Mouse (Mus musculus) gastrocnemius, postnatal 14 days (tissue): ENCODE measurements at regions not wholly inside any gene's neighbourhood (a gene's known extent, or its start where the extent isn't known, plus 50 kb on each side); places are given as distances from the start of the nearest gene placed in this dataset.

Experiments
- DNase-seq: peaks from one replicate; pipeline ENCODE4 v3.0.0; 2021; ENCODE audit warnings: mixed read lengths
- intact Hi-C: fragments of 180-260 bp; cut with DNase I; formaldehyde crosslinking; loops from one replicate; pipeline ENCODE4 v1.15.1; 2025; ENCODE audit warnings: low total_unique reads

GRCm38 (mm10) chr12:73491370-73491769 lies 54.8 kb downstream of the Tmem30b start:
- intact Hi-C loops, result no loop called here

GRCm38 (mm10) chr12:73482858-73483257 lies 63.3 kb downstream of the Tmem30b start:
- intact Hi-C loops, result no loop called here

More at GRCm38 (mm10) chr12:73491370-73491769, 54.8 kb downstream of the Tmem30b start:
- DNase-seq, result no peak

GRCm38 (mm10) chr12:73482275-73482674 lies 63.9 kb downstream of the Tmem30b start:
- intact Hi-C loops, result no loop called here
- no peak for DNase-seq

More at GRCm38 (mm10) chr12:73482858-73483257, 63.3 kb downstream of the Tmem30b start:
- no peak for DNase-seq

- intact Hi-C loops, result no loop called here
- DNase-seq, result no peak
These were observed 64.5 kb downstream of the Tmem30b start for GRCm38 (mm10) chr12:73481705-73482104.

GRCm38 (mm10) chr12:73481165-73481564 lies 65.0 kb downstream of the Tmem30b start:
- no peak for DNase-seq
- intact Hi-C loops, result no loop called here

- intact Hi-C loops, result no loop called here
- no peak for DNase-seq
These were observed 65.6 kb downstream of the Tmem30b start for GRCm38 (mm10) chr12:73480610-73480971.

- DNase-seq, result no peak
- intact Hi-C loops, result no loop called here
These were observed 66.1 kb downstream of the Tmem30b start for GRCm38 (mm10) chr12:73479932-73480609.

- intact Hi-C loops, result no loop called here
- no peak for DNase-seq
These were observed 67.6 kb downstream of the Tmem30b start for GRCm38 (mm10) chr12:73478641-73479040.

GRCm38 (mm10) chr12:73476421-73476858 lies 69.8 kb downstream of the Tmem30b start:
- intact Hi-C loops, result no loop called here

GRCm38 (mm10) chr12:73475774-73476173 lies 70.4 kb downstream of the Tmem30b start:
- intact Hi-C loops, result no loop called here
- no peak for DNase-seq

More at GRCm38 (mm10) chr12:73476421-73476858, 69.8 kb downstream of the Tmem30b start:
- DNase-seq, result peak; percentile 40

GRCm38 (mm10) chr12:73475020-73475419 lies 71.2 kb downstream of the Tmem30b start:
- intact Hi-C loops, result no loop called here
- DNase-seq, result no peak

- intact Hi-C loops, result no loop called here
These were observed 73.1 kb downstream of the Tmem30b start for GRCm38 (mm10) chr12:73473111-73473510.

GRCm38 (mm10) chr12:73471966-73472365 lies 74.2 kb downstream of the Tmem30b start:
- intact Hi-C loops, result no loop called here
- no peak for DNase-seq

More at GRCm38 (mm10) chr12:73473111-73473510, 73.1 kb downstream of the Tmem30b start:
- DNase-seq, result no peak

- DNase-seq, result no peak
- intact Hi-C loops, result no loop called here
These were observed 79.7 kb downstream of the Tmem30b start for GRCm38 (mm10) chr12:73466484-73466883.

- intact Hi-C loops, result no loop called here
These were observed 80.2 kb downstream of the Tmem30b start for GRCm38 (mm10) chr12:73465975-73466374.

GRCm38 (mm10) chr12:73464311-73464710 lies 81.9 kb downstream of the Tmem30b start:
- intact Hi-C loops, result no loop called here
- no peak for DNase-seq

More at GRCm38 (mm10) chr12:73465975-73466374, 80.2 kb downstream of the Tmem30b start:
- no peak for DNase-seq

- peak; percentile 86 for DNase-seq
- intact Hi-C loops, result no loop called here
These were observed 84.1 kb downstream of the Tmem30b start for GRCm38 (mm10) chr12:73462091-73462490.

GRCm38 (mm10) chr12:73460291-73460761 lies 85.9 kb downstream of the Tmem30b start:
- intact Hi-C loops, result no loop called here
- DNase-seq, result no peak

- no peak for DNase-seq
- intact Hi-C loops, result no loop called here
These were observed 94.9 kb downstream of the Tmem30b start for GRCm38 (mm10) chr12:73451257-73451656.

GRCm38 (mm10) chr12:73450541-73450940 lies 95.7 kb downstream of the Tmem30b start:
- no peak for DNase-seq
- intact Hi-C loops, result no loop called here

GRCm38 (mm10) chr12:73449911-73450520 lies 96.2 kb downstream of the Tmem30b start:
- peak; percentile 39 for DNase-seq
- intact Hi-C loops, result no loop called here
